Mouse (Mus musculus): ENCODE measurements around the gene Pla2g10.

- TF ChIP-seq POLR2A (IDR thresholded peaks at IDR 0.05; ENCODE audit: insufficient read depth, low read depth, low read length) (no peak), CTCF (IDR thresholded peaks at IDR 0.05; ENCODE audit: insufficient read depth, low read depth, low read length) (no peak)
These were observed 33.7 kb upstream of the Pla2g10 start for GRCm38 (mm10) chr16:13764519-13764918.
